Mouse (Mus musculus) kidney, postnatal 10 days (tissue): ENCODE measurements around the gene Ceacam12.
"Not testable (repeated sequence)": the region's sequence is repeated elsewhere in the genome, so short reads cannot be mapped to it uniquely, and the experiment has no call there.

Experiments used
- DNase-seq: peaks from one replicate; pipeline ENCODE4 v3.0.0; 2021; ENCODE audit warnings: mixed read lengths

The Ceacam12 gene

DNA sequence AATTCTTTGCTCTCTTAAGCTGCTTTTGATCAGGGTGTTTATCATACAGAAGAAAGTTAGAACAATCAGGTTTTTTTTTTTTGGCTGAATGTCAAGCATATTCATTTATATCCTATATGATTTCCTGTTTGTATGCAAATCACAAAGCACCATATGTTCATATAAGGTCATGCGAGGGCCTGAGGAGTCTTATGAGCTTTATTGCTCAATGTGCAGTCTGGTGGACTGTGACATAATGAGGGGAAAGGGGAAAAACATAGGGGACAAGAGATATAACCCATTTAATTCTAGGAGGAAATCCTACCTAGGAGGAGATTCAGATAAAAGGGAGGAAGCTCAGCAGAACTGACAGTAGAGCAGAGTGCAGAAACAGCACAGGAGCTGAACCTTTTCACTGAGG, at the start of gene Ceacam12:
Gene Ceacam12 (plus strand): TSS at position 301 of the 400 bp plus-strand sequence.
- DNase-seq, result no peak

DNA sequence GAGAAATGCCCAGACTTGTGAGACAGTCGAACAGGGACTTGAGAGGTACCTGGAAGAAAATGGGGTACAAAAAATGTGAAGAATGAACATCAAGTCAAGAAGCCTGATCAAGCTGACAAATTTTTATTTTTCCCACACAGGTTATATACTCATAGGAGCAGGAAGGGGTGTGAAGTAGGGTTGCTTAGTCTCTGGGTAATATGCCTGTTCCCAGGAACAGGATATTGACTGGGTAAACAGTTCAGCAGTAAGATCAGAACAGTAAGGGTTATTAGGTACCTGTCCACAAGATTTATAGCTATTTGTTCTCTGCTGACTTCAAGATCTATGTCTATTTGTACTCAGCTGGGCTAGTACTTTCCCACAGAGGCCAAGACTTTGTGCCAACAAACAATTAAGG, 8.1 kb downstream of the Ceacam12 start:
- DNase-seq, result not testable (repeated sequence)

DNA sequence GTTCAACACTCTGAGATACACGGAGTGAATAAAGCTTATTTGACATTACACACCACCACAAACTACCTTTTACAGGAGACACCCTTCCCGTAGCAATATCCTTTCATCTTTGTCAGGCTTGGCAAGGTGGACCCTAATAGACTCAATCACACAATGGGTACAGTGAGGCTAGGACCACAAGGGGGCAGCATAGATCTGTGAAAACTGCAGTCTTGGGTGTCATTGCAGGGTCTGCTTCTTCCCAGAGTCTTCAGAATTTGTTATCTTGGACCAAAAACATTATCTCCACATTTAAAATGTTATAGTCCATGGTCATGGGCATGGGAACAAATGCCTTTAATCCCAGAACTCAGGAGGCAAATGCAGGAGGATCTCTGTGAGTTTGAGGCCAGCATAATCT, 35.1 kb downstream of the Ceacam12 start:
- no peak for DNase-seq
